Mouse (Mus musculus) limb, embryonic 12.5 days (tissue): Measurements from ENCODE around the gene Gm3448. TPM values are rescaled to one million over a fixed set of nuclear protein-coding genes. Genes with fewer than 3 reads are reported as not detected.
"Not testable (repeated sequence)": the region's sequence is repeated elsewhere in the genome, so short reads cannot be mapped to it uniquely, and the experiment has no call there.

Experiments
- ATAC-seq: fragments of 200-750 bp; cut with Nextera tagmentation; 2 replicates; pipeline ENCODE4 v1.8.0; 2017; ENCODE audit warnings: low read depth, moderate TSS enrichment; ENCODE audit not compliant: insufficient number of reproducible peaks, insufficient read depth, low FRiP score, low TSS enrichment
- H3K27ac ChIP-seq: fragments of 300-500 bp; sonication (generic); 2 replicates; pipeline ENCODE4 v1.5.1; 2016; ENCODE audit warnings: mild to moderate bottlenecking, moderate library complexity
- H3K27me3 ChIP-seq: fragments of 300-500 bp; sonication (generic); 2 replicates; pipeline ENCODE4 v1.6.1; 2016; ENCODE audit warnings: mild to moderate bottlenecking, moderate library complexity
- H3K36me3 ChIP-seq: fragments of 300-500 bp; sonication (generic); 2 replicates; pipeline ENCODE4 v1.6.1; 2016; ENCODE audit warnings: mild to moderate bottlenecking, moderate library complexity
- H3K4me1 ChIP-seq: fragments of 300-500 bp; sonication (generic); replicated peaks from 2 replicates; pipeline ENCODE4 v1.6.1; 2016
- H3K4me2 ChIP-seq: fragments of 300-500 bp; sonication (generic); 2 replicates; pipeline ENCODE4 v1.6.1; 2016; ENCODE audit warnings: mild to moderate bottlenecking, moderate library complexity
- H3K4me3 ChIP-seq: fragments of 300-500 bp; sonication (generic); replicated peaks from 2 replicates; pipeline ENCODE4 v1.5.1; 2016; ENCODE audit warnings: mild to moderate bottlenecking
- H3K9ac ChIP-seq: fragments of 300-500 bp; sonication (generic); replicated peaks from 2 replicates; pipeline ENCODE4 v1.6.1; 2016; ENCODE audit warnings: mild to moderate bottlenecking, moderate library complexity
- H3K9me3 ChIP-seq: fragments of 300-500 bp; sonication (generic); 2 replicates; pipeline ENCODE4 v1.6.1; 2016; ENCODE audit warnings: mild to moderate bottlenecking, moderate library complexity
- WGBS: fragments of 180-500 bp; shearing (Covaris S2); methylation state at CpG from one replicate; pipeline ENCODE4 v1.1.7; 2016; 5-methylcytosine and 5-hydroxymethylcytosine counted together
- polyA plus RNA-seq: library from polyadenylated mRNA; unstranded; fragments of >200 nt; fragmentation: Nextera tagmentation; extraction: Ambion mirVana; gene quantifications from 2 replicates; pipeline ENCODE4 v1.2.1, GENCODE M21; 2016

The Gm3448 gene
- polyA plus RNA-seq, 1 experiment from 2014 or later, result 4.2 TPM

DNA sequence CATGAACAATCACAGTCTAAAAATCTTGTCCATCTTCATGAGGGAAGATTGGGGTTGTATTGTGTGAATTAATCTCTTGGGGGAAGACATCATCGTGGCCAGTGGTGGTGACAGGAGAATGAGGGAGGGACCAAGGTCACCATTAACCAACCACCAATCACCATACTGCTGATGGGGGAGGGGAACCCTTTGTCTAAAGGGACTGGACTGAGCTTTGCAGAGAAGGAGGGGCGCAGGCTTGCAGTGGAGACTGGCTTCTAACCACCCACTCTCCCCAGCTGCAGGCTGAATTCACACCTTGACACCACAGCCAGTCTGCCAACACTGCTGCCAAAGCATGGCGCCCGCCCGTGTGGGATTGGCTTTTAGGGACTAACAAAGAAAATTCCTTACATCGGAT is 24.7 kb upstream of the Gm3448 start:
- WGBS, result 21% methylated on average over 6 of the region's 6 CpGs
- Histone ChIP-seq H3K4me2 (peak overlapping the region; percentile 45), H3K4me1 (peaks cover 8% of the 10 kb centered on the region), H3K4me3 (no peak overlapping the region), H3K36me3 (peaks cover 17% of the 10 kb centered on the region), H3K27ac (no peak overlapping the region), H3K9ac (no peak overlapping the region), H3K9me3 (no peaks in the 10 kb centered on the region), H3K27me3 (no peaks in the 10 kb centered on the region)
- peak; percentile 72; the same call in 1 of the 2 replicates for ATAC-seq

DNA sequence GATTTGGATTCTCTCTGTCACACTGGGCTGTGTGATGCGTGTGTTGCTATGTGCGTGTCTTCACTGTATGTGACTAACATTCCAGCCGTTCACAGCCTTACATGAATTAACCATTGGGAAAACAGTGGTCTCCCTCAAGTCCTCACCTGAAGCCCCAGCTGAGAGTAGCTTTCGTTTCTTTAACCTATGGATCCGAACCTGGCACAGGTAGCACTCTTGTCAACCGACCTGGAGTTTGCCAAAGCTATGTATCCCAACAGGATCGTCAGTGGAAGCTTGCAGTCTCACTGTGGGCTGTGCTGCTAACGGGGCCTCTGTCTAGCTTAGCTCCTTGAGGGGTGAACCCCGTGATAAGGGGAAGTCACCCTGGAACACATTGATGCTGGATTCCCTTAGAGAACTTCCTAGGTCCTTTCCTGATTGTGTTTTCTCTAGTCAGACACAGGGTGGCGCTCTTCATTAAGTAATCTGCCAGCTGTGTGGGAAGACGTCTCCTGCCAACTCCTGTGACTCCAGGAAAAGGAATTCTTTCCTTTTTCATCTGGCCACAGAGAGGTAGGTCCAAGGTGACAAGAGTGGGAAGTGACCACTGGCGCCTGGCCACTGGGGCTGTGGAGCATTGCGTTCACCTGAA is 24.2 kb upstream of the Gm3448 start:
- no peak overlapping the region for H3K9ac ChIP-seq
- WGBS, result 41% methylated on average over 13 of the region's 13 CpGs
- H3K27ac ChIP-seq, result no peak overlapping the region
- no peak overlapping the region for H3K4me3 ChIP-seq
- H3K4me2 ChIP-seq, result peak overlapping the region; percentile 45
- ATAC-seq, result peak; percentile 53; the same call in 1 of the 2 replicates
- peaks cover 19% of the 10 kb centered on the region for H3K36me3 ChIP-seq
- no peaks in the 10 kb centered on the region for H3K27me3 ChIP-seq
- no peaks in the 10 kb centered on the region for H3K9me3 ChIP-seq
- peaks cover 8% of the 10 kb centered on the region for H3K4me1 ChIP-seq

DNA sequence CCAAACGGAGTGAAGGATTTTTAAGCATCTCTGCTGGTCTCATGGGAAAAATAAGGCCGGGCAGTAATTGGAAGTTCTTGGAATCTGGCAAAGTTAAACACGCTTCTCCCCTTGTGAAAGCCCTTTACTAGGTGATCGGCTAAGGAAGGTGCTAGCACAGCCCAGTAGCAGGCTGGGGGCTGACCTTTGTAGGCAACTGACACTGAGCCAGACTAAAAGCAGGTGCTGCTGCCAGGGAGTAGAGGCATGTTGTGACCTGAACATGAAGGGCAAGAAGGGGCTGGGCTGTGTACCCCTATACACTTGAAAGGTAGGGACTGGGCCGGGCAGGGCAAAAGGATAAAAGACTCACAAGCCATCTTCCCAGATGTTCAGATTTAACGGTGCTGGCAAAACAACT is 19.0 kb upstream of the Gm3448 start:
- Histone ChIP-seq H3K9me3 (no peaks in the 10 kb centered on the region), H3K36me3 (peaks cover 63% of the 10 kb centered on the region), H3K4me1 (no peaks in the 10 kb centered on the region), H3K4me3 (no peak overlapping the region), H3K27me3 (no peaks in the 10 kb centered on the region), H3K9ac (no peak overlapping the region), H3K4me2 (no peak overlapping the region), H3K27ac (no peak overlapping the region)
- no peak for ATAC-seq
- WGBS, result 77% methylated on average over 6 of the region's 6 CpGs

DNA sequence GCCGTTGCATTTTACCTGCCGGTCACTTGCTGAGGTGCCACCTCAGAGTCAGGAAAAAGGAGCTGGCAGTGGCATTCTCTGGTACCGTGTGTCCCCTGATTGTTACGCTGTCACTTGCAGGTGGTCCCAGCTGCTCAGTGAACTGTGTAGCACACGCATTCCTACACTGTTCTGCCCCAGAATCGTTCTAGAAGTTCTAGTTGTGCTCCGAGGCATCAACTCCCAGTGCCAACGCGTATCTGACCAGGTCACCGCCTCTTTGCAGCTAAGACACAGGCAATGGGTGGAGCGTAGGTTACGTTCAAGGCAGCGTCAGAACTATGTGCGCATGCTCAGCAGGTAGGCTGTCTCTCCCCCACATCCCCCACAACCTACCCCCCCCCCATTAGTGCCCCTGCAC is 18.3 kb upstream of the Gm3448 start:
- H3K27me3 ChIP-seq, result no peaks in the 10 kb centered on the region
- H3K4me3 ChIP-seq, result no peak overlapping the region
- WGBS, result 92% methylated on average over 14 of the region's 14 CpGs
- H3K4me1 ChIP-seq, result no peaks in the 10 kb centered on the region
- H3K4me2 ChIP-seq, result no peak overlapping the region
- no peak overlapping the region for H3K9ac ChIP-seq
- no peak overlapping the region for H3K27ac ChIP-seq
- ATAC-seq, result no peak
- no peaks in the 10 kb centered on the region for H3K9me3 ChIP-seq
- H3K36me3 ChIP-seq, result peaks cover 70% of the 10 kb centered on the region

DNA sequence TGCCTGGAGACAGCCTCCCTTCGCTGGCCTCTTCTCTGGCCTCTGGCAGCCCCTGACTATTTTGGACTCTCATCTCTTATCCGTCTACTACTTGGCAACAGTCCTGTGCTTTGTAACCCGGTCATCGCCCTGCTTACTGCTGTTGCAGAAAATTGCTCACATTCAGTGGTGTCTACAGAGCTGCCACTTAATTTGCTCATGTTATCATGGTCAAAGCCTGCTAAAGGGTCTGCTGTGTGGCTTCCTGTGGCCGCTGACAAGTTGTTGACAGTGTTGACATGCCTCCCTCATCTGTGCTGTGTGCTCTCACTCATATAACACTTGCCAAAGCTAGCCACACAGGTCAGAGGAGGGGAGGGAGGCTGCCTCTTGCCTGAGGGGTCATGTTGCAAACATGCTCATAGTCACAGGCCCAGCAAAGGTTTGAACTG is 16.8 kb upstream of the Gm3448 start:
- Histone ChIP-seq H3K36me3 (peaks cover 70% of the 10 kb centered on the region), H3K9me3 (no peaks in the 10 kb centered on the region), H3K4me1 (no peaks in the 10 kb centered on the region), H3K9ac (no peak overlapping the region), H3K27me3 (no peaks in the 10 kb centered on the region), H3K27ac (no peak overlapping the region), H3K4me2 (no peak overlapping the region), H3K4me3 (no peak overlapping the region)
- WGBS, result 91% methylated on average over 5 of the region's 5 CpGs
- ATAC-seq, result no peak

DNA sequence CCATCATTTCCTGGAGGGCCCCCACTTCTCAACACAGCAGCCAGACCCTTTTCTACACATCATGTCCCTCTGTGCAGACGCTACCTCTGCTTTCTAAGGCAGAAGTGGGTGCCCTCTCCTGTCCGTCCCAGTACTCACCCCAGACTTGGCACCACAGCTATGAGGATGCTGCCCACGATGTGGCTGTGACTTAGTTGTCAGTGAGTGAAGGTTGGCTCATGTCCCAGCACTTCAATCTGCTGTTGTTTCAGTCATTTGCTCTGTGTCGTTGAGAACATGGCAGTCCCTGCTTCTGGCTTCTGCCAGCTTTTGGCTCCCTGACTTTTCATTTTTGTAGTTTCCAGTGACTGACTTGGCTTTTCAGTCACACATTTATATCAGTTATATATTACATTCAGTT is 14.6 kb upstream of the Gm3448 start:
- H3K27me3 ChIP-seq, result no peaks in the 10 kb centered on the region
- H3K9ac ChIP-seq, result no peak overlapping the region
- H3K4me1 ChIP-seq, result no peaks in the 10 kb centered on the region
- H3K4me3 ChIP-seq, result no peak overlapping the region
- WGBS, result 85% methylated on average over 4 of the region's 4 CpGs
- no peak overlapping the region for H3K4me2 ChIP-seq
- H3K9me3 ChIP-seq, result no peaks in the 10 kb centered on the region
- no peak for ATAC-seq
- H3K27ac ChIP-seq, result no peak overlapping the region
- H3K36me3 ChIP-seq, result peaks cover 51% of the 10 kb centered on the region

DNA sequence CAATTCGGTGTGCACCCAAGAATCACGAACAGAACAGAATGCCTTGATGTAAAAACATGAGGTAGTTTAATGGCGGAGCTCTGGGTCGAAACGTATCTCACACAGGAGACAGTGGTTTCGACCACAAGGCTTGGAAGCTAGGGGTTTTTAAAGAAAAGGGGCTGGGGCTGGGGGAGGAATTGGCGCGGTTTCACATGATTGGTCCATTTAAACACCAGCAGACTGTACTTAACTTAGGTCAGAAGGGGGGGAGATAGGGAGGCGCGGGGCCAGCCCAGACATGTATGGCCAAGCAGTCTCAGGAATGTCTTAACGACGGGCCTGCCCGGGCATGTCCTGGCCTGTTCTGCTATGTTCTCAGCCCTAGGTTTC is 12.5 kb upstream of the Gm3448 start:
- H3K9me3 ChIP-seq, H3K4me3 ChIP-seq, H3K27ac ChIP-seq, H3K9ac ChIP-seq, ATAC-seq, H3K4me2 ChIP-seq, H3K4me1 ChIP-seq, H3K27me3 ChIP-seq: not testable (repeated sequence)
- 86% methylated on average over 11 of the region's 13 CpGs for WGBS
- peaks cover 35% of the 10 kb centered on the region for H3K36me3 ChIP-seq

DNA sequence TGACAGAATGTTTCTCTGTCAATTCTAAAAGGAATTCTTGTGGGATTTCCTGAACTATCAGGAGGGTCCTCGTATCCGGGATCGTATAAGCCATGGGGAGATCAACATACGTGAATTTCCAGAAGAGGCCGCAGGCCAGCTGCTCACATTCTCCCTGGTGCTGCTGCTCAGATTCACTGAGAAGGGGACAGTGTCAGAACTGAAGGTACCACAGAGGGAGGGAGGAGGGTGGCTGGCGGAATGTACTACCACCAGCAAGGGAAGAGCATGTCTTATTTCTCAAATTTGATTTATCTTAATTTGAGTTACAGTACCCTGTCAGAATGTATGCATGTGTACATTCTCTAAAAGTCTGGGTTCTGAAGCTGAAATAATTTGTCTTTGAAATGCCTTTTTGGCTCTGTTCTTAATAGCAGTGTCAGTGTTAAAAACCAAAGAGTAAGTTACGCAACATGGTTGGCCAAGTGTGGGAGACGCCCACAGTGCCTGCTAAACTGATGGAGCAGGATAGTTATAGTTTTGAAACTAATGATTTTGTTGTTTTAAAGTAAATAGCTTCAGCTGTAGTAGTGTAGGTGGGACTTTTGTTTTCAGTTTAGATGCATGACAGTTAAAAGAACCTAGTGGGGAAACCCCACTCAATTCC is 12.0 kb upstream of the Gm3448 start:
- not testable (repeated sequence) for H3K4me2 ChIP-seq, H3K4me3 ChIP-seq, H3K27me3 ChIP-seq, H3K9me3 ChIP-seq, H3K4me1 ChIP-seq, H3K27ac ChIP-seq, H3K9ac ChIP-seq, ATAC-seq
- peaks cover 30% of the 10 kb centered on the region for H3K36me3 ChIP-seq
- 93% methylated on average over 6 of the region's 8 CpGs for WGBS

DNA sequence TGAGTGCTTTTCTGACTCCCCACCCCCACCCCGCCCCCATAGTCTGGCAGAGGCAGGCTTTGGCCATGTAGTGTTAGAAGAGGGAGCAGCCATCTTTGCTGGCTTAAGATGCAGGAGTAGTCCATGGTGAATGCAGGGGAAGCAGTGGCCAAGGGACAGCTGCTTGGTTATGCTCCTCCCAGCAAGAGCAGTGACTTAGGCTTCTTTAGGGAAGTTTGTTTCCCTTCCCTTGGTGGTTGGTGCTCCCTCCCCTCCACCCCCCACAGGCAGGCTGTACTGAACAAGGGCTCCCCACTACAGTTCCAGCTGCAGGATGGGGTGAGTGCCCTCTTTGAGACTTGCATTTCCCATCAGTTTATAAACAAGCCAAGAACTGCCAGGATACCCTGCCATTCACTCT is 11.4 kb upstream of the Gm3448 start:
- H3K9ac ChIP-seq, H3K27me3 ChIP-seq, ATAC-seq, H3K4me1 ChIP-seq, H3K4me3 ChIP-seq, H3K4me2 ChIP-seq, H3K9me3 ChIP-seq, H3K27ac ChIP-seq: not testable (repeated sequence)
- peaks cover 25% of the 10 kb centered on the region for H3K36me3 ChIP-seq
- 75% methylated on average over 1 of the region's 1 CpGs for WGBS

DNA sequence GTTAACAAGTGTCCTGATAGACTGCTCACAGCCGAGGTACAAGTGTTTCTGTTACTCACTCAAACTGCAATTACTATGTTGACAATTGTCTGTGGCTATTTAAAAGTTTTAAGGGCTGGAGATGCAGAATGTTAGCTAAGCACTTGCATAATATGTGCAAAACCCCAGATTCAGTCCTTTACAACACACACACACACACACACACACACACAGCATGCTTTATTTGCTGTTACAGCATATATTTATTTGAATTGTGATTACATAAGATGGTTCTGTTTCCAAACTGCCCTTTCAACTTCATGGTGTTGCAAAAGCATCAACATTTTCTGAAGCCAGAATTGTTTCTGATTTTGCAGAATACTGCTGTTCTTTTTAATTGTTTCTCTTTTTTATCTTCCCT is 9.0 kb upstream of the Gm3448 start:
- H3K4me3 ChIP-seq, H3K4me2 ChIP-seq, H3K4me1 ChIP-seq, H3K36me3 ChIP-seq, H3K9ac ChIP-seq, ATAC-seq, H3K9me3 ChIP-seq, H3K27ac ChIP-seq, H3K27me3 ChIP-seq: not testable (repeated sequence)
- no CpG with 5 or more reads among the region's 1 CpGs for WGBS

DNA sequence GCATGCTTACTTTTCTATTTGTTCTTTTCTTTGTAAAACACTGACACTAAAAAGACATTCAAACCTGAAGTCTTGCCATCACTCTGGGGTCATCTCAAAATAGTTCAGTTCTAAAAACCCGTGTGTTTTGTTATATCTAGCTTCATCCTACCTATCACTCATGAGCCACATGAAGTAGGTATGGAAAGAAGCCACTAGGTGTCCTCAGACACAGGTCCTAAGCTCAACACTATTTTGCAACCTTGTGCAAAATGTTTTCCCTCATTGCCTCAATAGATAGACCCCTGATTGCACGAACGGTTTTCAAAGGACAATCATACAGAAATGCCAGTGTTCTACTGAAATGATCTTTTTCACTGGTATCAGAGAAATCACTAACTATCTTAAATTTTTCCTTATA is 882 bp downstream of the Gm3448 start:
- H3K27ac ChIP-seq, H3K9me3 ChIP-seq, H3K4me2 ChIP-seq, H3K27me3 ChIP-seq, H3K4me1 ChIP-seq, H3K36me3 ChIP-seq, H3K9ac ChIP-seq, H3K4me3 ChIP-seq, ATAC-seq: not testable (repeated sequence)
- no CpG with 5 or more reads among the region's 3 CpGs for WGBS

DNA sequence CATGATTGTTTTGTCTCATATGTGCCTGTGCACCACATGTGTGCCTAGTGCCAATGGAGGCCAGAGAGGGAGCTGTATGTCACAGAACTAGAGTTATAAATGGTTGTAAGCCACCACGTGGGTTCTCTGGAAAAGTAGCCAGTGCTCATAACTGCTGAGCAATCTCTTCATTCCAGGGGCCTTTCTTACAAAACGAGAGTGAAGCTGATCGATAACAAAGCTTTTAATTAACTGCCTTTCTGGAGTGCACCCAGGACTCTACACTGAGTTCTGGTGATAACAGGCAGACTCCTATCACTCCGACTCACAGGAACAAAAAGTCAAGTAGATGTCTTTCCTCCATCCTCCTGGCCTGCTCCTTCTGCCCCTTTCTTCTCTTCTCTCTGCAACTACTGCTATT is 9.9 kb downstream of the Gm3448 start:
- not testable (repeated sequence) for H3K36me3 ChIP-seq, H3K27ac ChIP-seq, H3K9ac ChIP-seq, H3K4me2 ChIP-seq, ATAC-seq, H3K4me3 ChIP-seq, H3K4me1 ChIP-seq, H3K27me3 ChIP-seq, H3K9me3 ChIP-seq
- WGBS, result no CpG with 5 or more reads among the region's 4 CpGs
